Mouse (Mus musculus) forebrain, embryonic 12.5 days (tissue): ENCODE measurements around the gene Atp6v1b1. TPM values are rescaled to one million over a fixed set of nuclear protein-coding genes. Genes with fewer than 3 reads are reported as not detected.
A peak's percentile ranks its signal among the peaks of the same experiment; 100 is the strongest.
"Not testable (repeated sequence)": the region's sequence is repeated elsewhere in the genome, so short reads cannot be mapped to it uniquely, and the experiment has no call there.

Experiments used
- ATAC-seq: fragments of 200-750 bp; cut with Nextera tagmentation; 2 replicates; pipeline ENCODE4 v1.8.0; 2017; ENCODE audit warnings: moderate TSS enrichment; ENCODE audit not compliant: low FRiP score
- H3K27ac ChIP-seq: fragments of 300-500 bp; sonication (generic); 2 replicates; pipeline ENCODE4 v1.5.1; 2016; ENCODE audit warnings: mild to moderate bottlenecking
- H3K27me3 ChIP-seq: fragments of 300-500 bp; sonication (generic); 2 replicates; pipeline ENCODE4 v1.6.1; 2016; ENCODE audit warnings: mild to moderate bottlenecking
- H3K36me3 ChIP-seq: fragments of 300-500 bp; sonication (generic); replicated peaks from 2 replicates; pipeline ENCODE4 v1.6.1; 2016; ENCODE audit warnings: mild to moderate bottlenecking
- H3K4me1 ChIP-seq: fragments of 300-500 bp; sonication (generic); 2 replicates; pipeline ENCODE4 v1.6.1; 2016
- H3K4me2 ChIP-seq: fragments of 300-500 bp; sonication (generic); 2 replicates; pipeline ENCODE4 v1.6.1; 2016; ENCODE audit warnings: mild to moderate bottlenecking, moderate library complexity
- H3K4me3 ChIP-seq: fragments of 300-500 bp; sonication (generic); replicated peaks from 2 replicates; pipeline ENCODE4 v1.5.1; 2016; ENCODE audit warnings: mild to moderate bottlenecking
- H3K9ac ChIP-seq: fragments of 300-500 bp; sonication (generic); 2 replicates; pipeline ENCODE4 v1.6.1; 2016; ENCODE audit warnings: mild to moderate bottlenecking
- H3K9me3 ChIP-seq: fragments of 300-500 bp; sonication (generic); 2 replicates; pipeline ENCODE4 v1.6.1; 2016
- WGBS: fragments of 180-500 bp; shearing (Covaris S2); methylation state at CpG from one replicate; pipeline ENCODE4 v1.1.7; 2016; 5-methylcytosine and 5-hydroxymethylcytosine counted together
- polyA plus RNA-seq: library from polyadenylated mRNA; unstranded; fragments of >200 nt; fragmentation: Nextera tagmentation; extraction: Ambion mirVana; gene quantifications from 2 replicates; pipeline ENCODE4 v1.2.1, GENCODE M21; 2016

Atp6v1b1 gene
- polyA plus RNA-seq, 1 experiment from 2014 or later: not detected

GRCm38 (mm10) chr6:83762880-83763431 is 20.2 kb downstream of the Atp6v1b1 start:
- ATAC-seq: 0 out of 2 replicates have a peak, but pooled peaks have one; percentile 46
- H3K27me3 ChIP-seq: peaks cover 66% of the 10 kb centered on the region
- under 1% methylated on average over 35 of the region's 35 CpGs for WGBS

GRCm38 (mm10) chr6:83766982-83767381 is 24.2 kb downstream of the Atp6v1b1 start:
- H3K27ac ChIP-seq: no peak overlapping the region
- H3K27me3 ChIP-seq: peaks cover 27% of the 10 kb centered on the region
- H3K4me2 ChIP-seq: no peak overlapping the region
- WGBS: 99% methylated on average over 3 of the region's 3 CpGs
- H3K9me3 ChIP-seq: no peaks in the 10 kb centered on the region
- H3K36me3 ChIP-seq: peaks cover 33% of the 10 kb centered on the region
- H3K4me3 ChIP-seq: no peak overlapping the region
- no peak for ATAC-seq
- no peak overlapping the region for H3K9ac ChIP-seq
- peaks cover 9% of the 10 kb centered on the region for H3K4me1 ChIP-seq

More at GRCm38 (mm10) chr6:83762880-83763431, 20.2 kb downstream of the Atp6v1b1 start:
- H3K27ac ChIP-seq: no peak overlapping the region
- H3K9ac ChIP-seq: no peak overlapping the region
- H3K9me3 ChIP-seq: no peaks in the 10 kb centered on the region
- peak overlapping the region; percentile 29 for H3K4me3 ChIP-seq
- peaks cover 3% of the 10 kb centered on the region; the same call in 1 of the 2 replicates for H3K36me3 ChIP-seq
- H3K4me2 ChIP-seq: peak overlapping the region; percentile 55
- peaks cover 9% of the 10 kb centered on the region for H3K4me1 ChIP-seq

GRCm38 (mm10) chr6:83768485-83768884 is 25.7 kb downstream of the Atp6v1b1 start:
- Histone ChIP-seq H3K27ac (no peak overlapping the region), H3K4me1 (peaks cover 4% of the 10 kb centered on the region; the same call in 1 of the 2 replicates), H3K36me3 (peaks cover 41% of the 10 kb centered on the region), H3K4me3 (no peak overlapping the region), H3K9me3 (no peaks in the 10 kb centered on the region), H3K27me3 (peaks cover 12% of the 10 kb centered on the region), H3K4me2 (no peak overlapping the region), H3K9ac (no peak overlapping the region)
- ATAC-seq: no peak
- 84% methylated on average over 5 of the region's 5 CpGs for WGBS

- no peak for ATAC-seq
- Histone ChIP-seq H3K4me2 (peak overlapping the region; percentile 84), H3K9me3 (no peaks in the 10 kb centered on the region), H3K4me3 (peak overlapping the region; percentile 89), H3K36me3 (peaks cover 26% of the 10 kb centered on the region), H3K27ac (no peak overlapping the region), H3K9ac (peak overlapping the region; percentile 90; the same call in 1 of the 2 replicates), H3K4me1 (peaks cover 21% of the 10 kb centered on the region), H3K27me3 (no peaks in the 10 kb centered on the region)
- 66% methylated on average over 9 of the region's 9 CpGs for WGBS
These were observed 31.3 kb downstream of the Atp6v1b1 start for GRCm38 (mm10) chr6:83774126-83774525.

- Histone ChIP-seq H3K4me3 (peak overlapping the region; percentile 89), H3K9ac (peak overlapping the region; percentile 90), H3K4me1 (peaks cover 21% of the 10 kb centered on the region), H3K4me2 (peak overlapping the region; percentile 84), H3K27me3 (no peaks in the 10 kb centered on the region), H3K27ac (peak overlapping the region; percentile 71), H3K9me3 (no peaks in the 10 kb centered on the region), H3K36me3 (peaks cover 23% of the 10 kb centered on the region)
- 2% methylated on average over 14 of the region's 14 CpGs for WGBS
- ATAC-seq: peak; percentile 31
These were observed 32.2 kb downstream of the Atp6v1b1 start for GRCm38 (mm10) chr6:83774781-83775563.

GRCm38 (mm10) chr6:83775638-83776293 is 33.0 kb downstream of the Atp6v1b1 start, which contains the start of gene Tex261:
Gene Tex261, minus strand, starts transcription at chr6:83775813.
- H3K36me3 ChIP-seq: peaks cover 18% of the 10 kb centered on the region
- H3K9ac ChIP-seq: peak within 1 kb of the TSS; percentile 90
- H3K4me3 ChIP-seq: peak within 1 kb of the TSS; percentile 89
- H3K4me1 ChIP-seq: peaks cover 21% of the 10 kb centered on the region
- no peaks in the 10 kb centered on the region for H3K9me3 ChIP-seq
- H3K27ac ChIP-seq: peak within 1 kb of the TSS; percentile 71
- no peaks in the 10 kb centered on the region for H3K27me3 ChIP-seq
- peak within 1 kb of the TSS; percentile 84 for H3K4me2 ChIP-seq
- peak; percentile 96 for ATAC-seq
- WGBS: under 1% methylated on average over 42 of the region's 45 CpGs

GRCm38 (mm10) chr6:83778306-83778705 is 35.5 kb downstream of the Atp6v1b1 start:
- Histone ChIP-seq H3K4me3 (no peak overlapping the region), H3K4me2 (no peak overlapping the region), H3K27me3 (no peaks in the 10 kb centered on the region), H3K4me1 (peaks cover 18% of the 10 kb centered on the region), H3K36me3 (no peaks in the 10 kb centered on the region), H3K27ac (no peak overlapping the region), H3K9me3 (no peaks in the 10 kb centered on the region), H3K9ac (no peak overlapping the region)
- ATAC-seq: no peak
- 93% methylated on average over 7 of the region's 7 CpGs for WGBS

GRCm38 (mm10) chr6:83779026-83779425 is 36.2 kb downstream of the Atp6v1b1 start:
- no peaks in the 10 kb centered on the region for H3K9me3 ChIP-seq
- H3K36me3 ChIP-seq: no peaks in the 10 kb centered on the region
- H3K27me3 ChIP-seq: no peaks in the 10 kb centered on the region
- H3K4me2 ChIP-seq: no peak overlapping the region
- no peak for ATAC-seq
- peaks cover 14% of the 10 kb centered on the region for H3K4me1 ChIP-seq
- 3% methylated on average over 5 of the region's 5 CpGs for WGBS
- H3K4me3 ChIP-seq: no peak overlapping the region
- H3K9ac ChIP-seq: no peak overlapping the region
- no peak overlapping the region for H3K27ac ChIP-seq

- no peak overlapping the region for H3K27ac ChIP-seq
- no peak overlapping the region for H3K4me2 ChIP-seq
- H3K9me3 ChIP-seq: no peaks in the 10 kb centered on the region
- no peak overlapping the region for H3K4me3 ChIP-seq
- peaks cover 2% of the 10 kb centered on the region; the same call in 1 of the 2 replicates for H3K4me1 ChIP-seq
- no peak overlapping the region for H3K9ac ChIP-seq
- H3K36me3 ChIP-seq: no peaks in the 10 kb centered on the region
- no peaks in the 10 kb centered on the region; the same call in none of the 2 replicates for H3K27me3 ChIP-seq
- WGBS: 77% methylated on average over 3 of the region's 3 CpGs
- ATAC-seq: no peak
These were observed 43.6 kb downstream of the Atp6v1b1 start for GRCm38 (mm10) chr6:83786426-83786825.

GRCm38 (mm10) chr6:83788554-83788953 is 45.8 kb downstream of the Atp6v1b1 start:
- 33% methylated on average over 7 of the region's 7 CpGs for WGBS
- Histone ChIP-seq H3K27me3 (peaks cover 4% of the 10 kb centered on the region), H3K4me3 (no peak overlapping the region), H3K9ac (no peak overlapping the region), H3K4me2 (no peak overlapping the region), H3K9me3 (no peaks in the 10 kb centered on the region), H3K36me3 (no peaks in the 10 kb centered on the region), H3K4me1 (peaks cover 2% of the 10 kb centered on the region; the same call in 1 of the 2 replicates), H3K27ac (no peak overlapping the region)
- peak; percentile 46 for ATAC-seq

GRCm38 (mm10) chr6:83790533-83790932 is 47.7 kb downstream of the Atp6v1b1 start:
- WGBS: 88% methylated on average over 5 of the region's 5 CpGs
- not testable (repeated sequence) for ATAC-seq

GRCm38 (mm10) chr6:83791251-83791890 is 48.6 kb downstream of the Atp6v1b1 start:
- Histone ChIP-seq H3K4me1 (peaks cover 12% of the 10 kb centered on the region), H3K9me3 (no peaks in the 10 kb centered on the region), H3K4me2 (no peak overlapping the region), H3K36me3 (no peaks in the 10 kb centered on the region), H3K27ac (no peak overlapping the region), H3K9ac (no peak overlapping the region), H3K27me3 (peaks cover 4% of the 10 kb centered on the region; the same call in 1 of the 2 replicates), H3K4me3 (no peak overlapping the region)
- WGBS: 70% methylated on average over 4 of the region's 4 CpGs
- no peak for ATAC-seq

More at GRCm38 (mm10) chr6:83790533-83790932, 47.7 kb downstream of the Atp6v1b1 start:
- not testable (repeated sequence) for H3K27ac ChIP-seq, H3K4me3 ChIP-seq, H3K9me3 ChIP-seq, H3K4me1 ChIP-seq, H3K4me2 ChIP-seq, H3K9ac ChIP-seq, H3K27me3 ChIP-seq, H3K36me3 ChIP-seq
